Mouse (Mus musculus): ENCODE measurements at regions not wholly inside any gene's neighbourhood (a gene's known extent, or its start where the extent isn't known, plus 50 kb on each side); places are given as distances from the start of the nearest gene placed in this dataset.

GRCm38 (mm10) chr3:151366302-151366701 lies 71.4 kb upstream of the Adgrl4 start:
- TF ChIP-seq CTCF (IDR thresholded peaks at IDR 0.05; ENCODE audit: low read depth, low read length), result no peak
- no peak for TF ChIP-seq POLR2A (IDR thresholded peaks at IDR 0.05; ENCODE audit: insufficient read depth, low read length)
